Mouse (Mus musculus): Measurements from ENCODE around the gene Rras2. TPM values are rescaled to one million over a fixed set of nuclear protein-coding genes. Genes with fewer than 3 reads are reported as not detected.

Gene Rras2
- polyA plus RNA-seq, 1 experiment from 2014 or later: 46.8 TPM

DNA sequence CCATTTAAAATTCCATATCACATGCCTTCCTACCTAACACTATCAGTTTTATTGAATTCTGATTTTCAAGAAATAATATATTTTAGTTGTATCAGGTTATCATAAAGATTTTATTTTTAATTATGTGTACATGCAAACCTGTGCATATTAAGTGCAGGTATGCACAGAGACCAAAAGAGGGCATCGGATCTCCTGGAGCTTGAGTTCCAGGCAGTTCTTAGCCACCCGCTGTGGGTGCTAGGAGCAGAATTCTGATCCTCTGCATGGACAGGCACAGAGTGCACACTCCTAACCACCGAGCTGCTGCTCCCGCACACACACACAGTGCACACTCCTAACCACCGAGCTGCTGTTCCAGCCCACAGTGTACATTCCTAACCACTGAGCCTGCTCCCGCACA lies 57.1 kb downstream of the Rras2 start:
- ATAC-seq (replicated peaks; ENCODE audit: extremely low read depth, insufficient read depth, low FRiP score): no peak
- no peak overlapping the region for H3K9ac ChIP-seq (ENCODE audit: low read length)
- H3K9me3 ChIP-seq (replicated peaks; ENCODE audit: control insufficient read depth, low read length): no peaks in the 10 kb centered on the region
- H3K27ac ChIP-seq (ENCODE audit: low read length): no peak overlapping the region
- no peak overlapping the region for H3K4me2 ChIP-seq (ENCODE audit: low read depth, low read length)
- H3K36me3 ChIP-seq (ENCODE audit: control insufficient read depth, insufficient read depth): peaks cover 6% of the 10 kb centered on the region; the same call in 1 of the 2 replicates
- H3K27me3 ChIP-seq (ENCODE audit: control insufficient read depth, insufficient read depth, low read length): no peaks in the 10 kb centered on the region
- no peak overlapping the region for H3K4me3 ChIP-seq (ENCODE audit: low read length)
- WGBS: 93% methylated on average over 6 of the region's 6 CpGs
- peaks cover 20% of the 10 kb centered on the region for H3K4me1 ChIP-seq (ENCODE audit: control insufficient read depth, insufficient read depth, low read length)

DNA sequence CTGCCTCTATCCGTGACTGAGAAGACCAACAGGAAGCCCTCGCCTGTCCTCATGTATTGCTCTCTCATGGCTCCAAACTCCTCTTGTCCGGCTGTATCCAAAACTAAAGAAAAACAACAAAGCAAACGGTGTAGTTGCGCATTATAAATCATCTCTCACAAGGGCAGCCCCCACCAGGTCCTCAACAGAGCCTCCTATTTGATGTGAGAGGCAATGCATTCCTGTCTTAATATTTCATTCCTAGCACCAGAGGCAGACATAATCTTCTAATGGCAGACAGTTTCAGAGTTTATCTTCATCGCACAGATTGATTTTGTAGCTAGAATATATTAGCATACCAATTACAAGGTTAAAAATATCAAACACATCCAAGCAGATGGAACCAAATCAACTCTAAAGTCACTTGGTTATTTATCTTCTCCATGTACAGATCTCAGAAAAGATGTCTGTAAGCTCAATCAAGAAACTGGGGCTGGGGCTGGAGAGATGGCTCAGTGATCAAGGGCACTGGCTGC lies 58.6 kb downstream of the Rras2 start:
- Histone ChIP-seq H3K4me2 (ENCODE audit: low read depth, low read length) (no peak overlapping the region), H3K27ac (ENCODE audit: low read length) (no peak overlapping the region), H3K9ac (ENCODE audit: low read length) (no peak overlapping the region), H3K36me3 (ENCODE audit: control insufficient read depth, insufficient read depth) (peaks cover 6% of the 10 kb centered on the region; the same call in 1 of the 2 replicates), H3K9me3 (replicated peaks; ENCODE audit: control insufficient read depth, low read length) (no peaks in the 10 kb centered on the region), H3K4me3 (ENCODE audit: low read length) (no peak overlapping the region), H3K27me3 (ENCODE audit: control insufficient read depth, insufficient read depth, low read length) (no peaks in the 10 kb centered on the region), H3K4me1 (ENCODE audit: control insufficient read depth, insufficient read depth, low read length) (peaks cover 11% of the 10 kb centered on the region)
- 80% methylated on average over 6 of the region's 6 CpGs for WGBS
- ATAC-seq (replicated peaks; ENCODE audit: extremely low read depth, insufficient read depth, low FRiP score): no peak

DNA sequence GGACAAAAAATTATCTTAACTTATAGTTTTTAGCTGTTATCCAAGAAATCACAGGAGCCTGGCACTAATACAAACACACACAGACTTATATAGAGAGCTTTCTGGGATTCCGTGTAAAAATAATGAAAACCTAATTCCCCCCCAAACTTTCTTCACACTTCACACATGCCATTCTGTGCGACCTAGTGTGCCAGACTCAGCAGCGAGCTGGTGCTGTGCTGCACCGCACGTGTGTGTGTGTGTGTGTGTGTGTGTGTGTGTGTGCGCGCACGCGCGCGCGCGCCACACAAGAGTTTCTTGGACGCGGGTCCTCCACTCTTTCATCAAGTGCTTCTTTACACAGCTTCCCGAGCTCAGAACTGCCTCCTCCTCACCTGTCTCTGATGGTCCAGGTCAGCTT lies 59.4 kb downstream of the Rras2 start:
- H3K27me3 ChIP-seq (ENCODE audit: control insufficient read depth, insufficient read depth, low read length): no peaks in the 10 kb centered on the region
- no peak overlapping the region for H3K9ac ChIP-seq (ENCODE audit: low read length)
- no peak overlapping the region for H3K27ac ChIP-seq (ENCODE audit: low read length)
- ATAC-seq (replicated peaks; ENCODE audit: extremely low read depth, insufficient read depth, low FRiP score): no peak
- H3K36me3 ChIP-seq (ENCODE audit: control insufficient read depth, insufficient read depth): peaks cover 6% of the 10 kb centered on the region; the same call in 1 of the 2 replicates
- H3K4me2 ChIP-seq (ENCODE audit: low read depth, low read length): no peak overlapping the region
- peaks cover 13% of the 10 kb centered on the region for H3K4me1 ChIP-seq (ENCODE audit: control insufficient read depth, insufficient read depth, low read length)
- H3K4me3 ChIP-seq (ENCODE audit: low read length): no peak overlapping the region
- WGBS: 91% methylated on average over 16 of the region's 16 CpGs
- H3K9me3 ChIP-seq (replicated peaks; ENCODE audit: control insufficient read depth, low read length): no peaks in the 10 kb centered on the region

DNA sequence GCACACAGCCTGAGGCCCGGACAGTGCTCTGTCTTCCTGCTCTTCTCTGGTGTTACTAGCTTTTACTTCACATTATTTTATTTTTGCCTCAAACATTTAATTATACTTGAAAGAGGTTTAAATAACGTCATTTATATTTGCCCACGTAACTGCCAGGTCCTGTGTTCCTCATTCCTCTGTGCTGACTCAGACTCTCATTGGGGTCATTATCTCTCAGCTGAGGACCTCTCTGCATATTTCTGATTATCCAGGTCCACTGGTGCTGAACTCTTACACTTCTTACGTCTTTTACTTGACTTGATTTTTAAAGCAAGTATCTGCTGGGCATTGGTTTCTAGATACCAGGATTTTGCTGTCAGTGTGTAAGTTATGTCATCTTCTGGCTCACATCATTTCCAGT lies 63.9 kb downstream of the Rras2 start:
- Histone ChIP-seq H3K9ac (ENCODE audit: low read length) (no peak overlapping the region), H3K4me1 (ENCODE audit: control insufficient read depth, insufficient read depth, low read length) (peaks cover 27% of the 10 kb centered on the region), H3K27ac (ENCODE audit: low read length) (0 out of 2 replicates have a peak overlapping the region, but pooled peaks have one; percentile 19), H3K4me2 (ENCODE audit: low read depth, low read length) (no peak overlapping the region), H3K27me3 (ENCODE audit: control insufficient read depth, insufficient read depth, low read length) (no peaks in the 10 kb centered on the region), H3K36me3 (ENCODE audit: control insufficient read depth, insufficient read depth) (peaks cover 7% of the 10 kb centered on the region; the same call in 1 of the 2 replicates), H3K4me3 (ENCODE audit: low read length) (no peak overlapping the region), H3K9me3 (replicated peaks; ENCODE audit: control insufficient read depth, low read length) (no peaks in the 10 kb centered on the region)
- no peak for ATAC-seq (replicated peaks; ENCODE audit: extremely low read depth, insufficient read depth, low FRiP score)
- WGBS: 39% methylated on average over 4 of the region's 4 CpGs

DNA sequence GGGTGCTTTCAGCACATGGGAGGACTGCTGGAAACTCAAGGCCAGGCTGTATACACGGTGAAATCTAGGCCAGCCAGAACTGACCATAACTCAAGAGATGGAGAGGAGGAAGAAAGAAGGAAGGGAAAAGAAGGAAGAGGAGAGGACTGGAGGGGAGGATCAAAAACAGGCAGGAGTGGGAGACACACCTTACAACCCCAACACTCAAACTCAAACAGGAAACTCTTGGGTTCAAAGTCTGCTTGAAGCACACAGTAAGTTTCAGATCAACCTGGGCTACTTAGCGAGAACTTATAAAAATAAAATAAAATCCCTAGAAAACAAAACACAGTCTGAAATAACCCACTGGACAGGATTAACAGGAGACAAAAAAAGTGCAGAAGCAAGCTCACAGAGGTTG lies 71.8 kb downstream of the Rras2 start:
- Histone ChIP-seq H3K4me1 (ENCODE audit: control insufficient read depth, insufficient read depth, low read length) (peaks cover 31% of the 10 kb centered on the region), H3K4me3 (ENCODE audit: low read length) (no peak overlapping the region), H3K9me3 (replicated peaks; ENCODE audit: control insufficient read depth, low read length) (no peaks in the 10 kb centered on the region), H3K36me3 (ENCODE audit: control insufficient read depth, insufficient read depth) (peaks cover 11% of the 10 kb centered on the region), H3K27me3 (ENCODE audit: control insufficient read depth, insufficient read depth, low read length) (no peaks in the 10 kb centered on the region), H3K4me2 (ENCODE audit: low read depth, low read length) (no peak overlapping the region), H3K27ac (ENCODE audit: low read length) (no peak overlapping the region), H3K9ac (ENCODE audit: low read length) (no peak overlapping the region)
- 55% methylated on average over 2 of the region's 2 CpGs for WGBS
- no peak for ATAC-seq (replicated peaks; ENCODE audit: extremely low read depth, insufficient read depth, low FRiP score)

DNA sequence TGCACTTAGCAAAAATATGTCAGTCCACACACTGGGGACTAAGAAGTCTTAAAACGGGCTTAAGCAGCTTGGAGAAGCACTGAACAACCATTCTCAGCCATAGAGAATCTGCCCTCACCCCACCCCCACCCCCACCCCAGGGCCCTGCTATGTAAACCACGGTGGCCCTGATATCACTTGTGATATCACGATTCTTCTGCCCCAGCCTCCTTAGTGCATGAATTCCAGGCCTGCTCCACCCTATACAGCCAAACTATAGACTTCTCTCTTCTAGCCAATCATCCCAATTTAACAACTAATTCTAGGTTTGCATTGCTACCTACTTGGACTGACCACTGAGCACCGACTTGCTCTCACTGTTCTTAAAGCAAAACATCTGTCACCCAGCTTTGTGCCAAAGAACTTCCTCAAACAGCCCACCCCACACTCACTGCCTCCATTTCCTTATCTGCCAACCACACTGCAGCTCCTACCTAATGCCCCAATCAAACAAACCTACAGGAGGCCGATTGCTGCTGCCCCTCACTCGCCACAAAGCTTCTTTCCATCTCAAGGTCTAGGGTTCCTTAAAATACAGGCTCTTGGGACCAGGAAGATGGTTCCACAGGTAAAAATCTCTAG lies 73.5 kb downstream of the Rras2 start:
- Histone ChIP-seq H3K27me3 (ENCODE audit: control insufficient read depth, insufficient read depth, low read length) (no peaks in the 10 kb centered on the region), H3K4me2 (ENCODE audit: low read depth, low read length) (no peak overlapping the region), H3K4me3 (ENCODE audit: low read length) (no peak overlapping the region), H3K27ac (ENCODE audit: low read length) (no peak overlapping the region), H3K36me3 (ENCODE audit: control insufficient read depth, insufficient read depth) (peaks cover 22% of the 10 kb centered on the region), H3K9ac (ENCODE audit: low read length) (no peak overlapping the region), H3K9me3 (replicated peaks; ENCODE audit: control insufficient read depth, low read length) (no peaks in the 10 kb centered on the region), H3K4me1 (ENCODE audit: control insufficient read depth, insufficient read depth, low read length) (peaks cover 29% of the 10 kb centered on the region)
- no peak for ATAC-seq (replicated peaks; ENCODE audit: extremely low read depth, insufficient read depth, low FRiP score)
- WGBS: 51% methylated on average over 6 of the region's 6 CpGs

DNA sequence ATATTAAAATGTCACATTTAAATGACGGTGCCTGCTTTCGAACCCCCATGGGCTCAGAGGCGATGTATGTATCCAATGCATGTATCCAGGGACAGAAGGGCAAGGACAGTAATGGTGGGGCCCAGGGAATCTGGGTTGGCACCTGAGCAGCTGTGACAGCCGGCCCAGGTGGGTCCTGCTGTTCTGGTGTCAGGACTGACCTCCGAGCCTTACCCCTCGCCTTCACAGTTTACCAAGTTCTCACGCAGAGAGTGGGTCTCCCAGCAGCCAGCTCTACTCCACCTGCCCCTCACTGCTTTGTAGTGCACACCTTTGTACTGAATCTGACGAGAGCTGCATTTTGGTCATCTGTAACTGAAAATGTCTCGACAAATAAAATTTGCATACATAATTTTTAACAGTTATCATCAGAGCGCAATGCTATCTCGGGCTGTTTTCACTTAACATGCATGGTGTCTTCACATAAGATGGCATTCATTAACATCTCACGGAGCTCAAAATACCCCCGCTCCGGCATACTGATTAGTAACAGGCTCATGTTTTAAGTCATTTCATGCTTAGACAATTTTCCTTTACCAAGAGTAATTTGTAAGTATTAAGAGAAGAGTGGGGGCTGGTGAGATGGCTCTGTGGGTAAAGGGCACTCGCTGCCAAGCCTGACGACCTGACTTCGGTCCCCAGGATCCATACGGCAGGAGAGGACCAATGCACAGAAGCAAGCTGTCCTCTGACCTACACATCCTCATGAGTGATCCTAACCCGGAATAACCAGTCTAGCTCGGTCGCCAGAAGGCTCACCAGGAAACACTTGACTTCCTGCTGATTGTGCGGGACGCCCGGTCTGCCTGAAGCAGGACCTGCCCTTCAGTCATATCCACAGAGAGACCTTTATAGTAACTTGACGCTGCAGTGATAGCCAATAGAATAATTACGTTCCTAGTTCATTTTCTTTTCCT lies 74.3 kb downstream of the Rras2 start:
- peaks cover 34% of the 10 kb centered on the region for H3K4me1 ChIP-seq (ENCODE audit: control insufficient read depth, insufficient read depth, low read length)
- 0 out of 2 replicates have a peak, but pooled peaks have one; percentile 26 for ATAC-seq (replicated peaks; ENCODE audit: extremely low read depth, insufficient read depth, low FRiP score)
- no peaks in the 10 kb centered on the region for H3K9me3 ChIP-seq (replicated peaks; ENCODE audit: control insufficient read depth, low read length)
- H3K4me3 ChIP-seq (ENCODE audit: low read length): no peak overlapping the region
- H3K27ac ChIP-seq (ENCODE audit: low read length): no peak overlapping the region
- H3K27me3 ChIP-seq (ENCODE audit: control insufficient read depth, insufficient read depth, low read length): no peaks in the 10 kb centered on the region
- WGBS: 67% methylated on average over 26 of the region's 26 CpGs
- no peak overlapping the region for H3K4me2 ChIP-seq (ENCODE audit: low read depth, low read length)
- H3K36me3 ChIP-seq (ENCODE audit: control insufficient read depth, insufficient read depth): peaks cover 21% of the 10 kb centered on the region
- H3K9ac ChIP-seq (ENCODE audit: low read length): no peak overlapping the region

DNA sequence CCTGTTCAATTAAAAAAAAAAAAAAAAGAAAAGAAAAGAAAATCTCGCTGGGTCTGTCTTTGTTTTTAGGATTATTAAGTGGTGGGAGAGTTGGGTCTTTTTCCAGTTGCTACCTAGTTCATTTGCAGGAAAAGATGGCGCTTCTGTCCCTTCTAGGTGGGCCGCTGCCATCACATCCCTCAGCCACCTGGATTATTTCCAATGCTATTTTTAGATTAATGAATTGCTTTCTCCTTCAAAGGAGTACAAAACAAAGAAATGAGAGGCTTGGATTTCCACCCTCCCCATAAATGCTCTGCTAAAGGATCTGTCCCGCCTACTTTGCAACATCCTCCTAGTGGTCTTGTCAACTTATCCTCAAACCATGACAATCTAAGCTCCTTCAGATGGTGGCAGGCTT lies 76.2 kb downstream of the Rras2 start:
- no peak for ATAC-seq (replicated peaks; ENCODE audit: extremely low read depth, insufficient read depth, low FRiP score)
- no peaks in the 10 kb centered on the region for H3K27me3 ChIP-seq (ENCODE audit: control insufficient read depth, insufficient read depth, low read length)
- no peaks in the 10 kb centered on the region for H3K9me3 ChIP-seq (replicated peaks; ENCODE audit: control insufficient read depth, low read length)
- H3K4me3 ChIP-seq (ENCODE audit: low read length): no peak overlapping the region
- H3K27ac ChIP-seq (ENCODE audit: low read length): no peak overlapping the region
- no peak overlapping the region for H3K9ac ChIP-seq (ENCODE audit: low read length)
- 73% methylated on average over 4 of the region's 4 CpGs for WGBS
- no peak overlapping the region for H3K4me2 ChIP-seq (ENCODE audit: low read depth, low read length)
- H3K36me3 ChIP-seq (ENCODE audit: control insufficient read depth, insufficient read depth): peaks cover 15% of the 10 kb centered on the region
- peaks cover 34% of the 10 kb centered on the region for H3K4me1 ChIP-seq (ENCODE audit: control insufficient read depth, insufficient read depth, low read length)

DNA sequence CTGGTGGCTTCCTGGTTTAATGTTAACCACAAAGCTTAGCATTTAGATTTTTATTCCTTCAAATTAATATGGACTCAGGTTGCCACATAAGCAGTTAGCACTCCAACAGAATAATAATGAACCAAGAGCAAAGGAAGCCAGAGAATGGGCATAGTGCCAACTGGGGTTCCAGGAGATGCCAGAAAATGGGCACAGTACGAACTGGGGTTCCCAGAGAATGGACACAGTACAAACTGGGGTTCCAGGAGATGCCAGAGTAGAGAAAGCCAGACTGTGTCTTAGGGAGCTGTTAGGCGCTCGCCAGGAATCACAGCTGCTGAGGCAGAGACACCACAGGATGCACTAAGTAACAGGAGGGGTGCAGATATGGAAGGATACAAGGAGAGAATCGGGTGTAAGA lies 80.3 kb downstream of the Rras2 start:
- WGBS: 76% methylated on average over 4 of the region's 4 CpGs
- Histone ChIP-seq H3K9me3 (replicated peaks; ENCODE audit: control insufficient read depth, low read length) (no peaks in the 10 kb centered on the region), H3K4me2 (ENCODE audit: low read depth, low read length) (no peak overlapping the region), H3K27ac (ENCODE audit: low read length) (no peak overlapping the region), H3K4me3 (ENCODE audit: low read length) (no peak overlapping the region), H3K9ac (ENCODE audit: low read length) (no peak overlapping the region), H3K27me3 (ENCODE audit: control insufficient read depth, insufficient read depth, low read length) (no peaks in the 10 kb centered on the region), H3K4me1 (ENCODE audit: control insufficient read depth, insufficient read depth, low read length) (peaks cover 13% of the 10 kb centered on the region), H3K36me3 (ENCODE audit: control insufficient read depth, insufficient read depth) (peaks cover 23% of the 10 kb centered on the region)
- no peak for ATAC-seq (replicated peaks; ENCODE audit: extremely low read depth, insufficient read depth, low FRiP score)

Measured in heart, embryonic 16.5 days (tissue).